Mouse (Mus musculus) hindbrain, embryonic 11.5 days (tissue): Measurements from ENCODE around the gene Fam162a. TPM values are rescaled to one million over a fixed set of nuclear protein-coding genes. Genes with fewer than 3 reads are reported as not detected.
"Not testable (repeated sequence)": the region's sequence is repeated elsewhere in the genome, so short reads cannot be mapped to it uniquely, and the experiment has no call there.

Experiments used
- ATAC-seq: fragments of 200-750 bp; cut with Nextera tagmentation; 2 replicates; pipeline ENCODE4 v1.8.0; 2017; ENCODE audit warnings: mild to moderate bottlenecking, moderate TSS enrichment, moderate library complexity; ENCODE audit not compliant: low FRiP score
- DNase-seq: peaks from one replicate; pipeline ENCODE4 v3.0.0-alpha.2; 2015; ENCODE audit warnings: low spot score
- H3K27ac ChIP-seq: fragments of 300-500 bp; sonication (generic); 2 replicates; pipeline ENCODE4 v1.5.1; 2014; ENCODE audit warnings: mild to moderate bottlenecking, low read depth, low read length
- H3K27me3 ChIP-seq: fragments of 300-500 bp; sonication (generic); 2 replicates; pipeline ENCODE4 v1.6.1; 2014; ENCODE audit warnings: mild to moderate bottlenecking, low read length, moderate library complexity, mixed read lengths; ENCODE audit not compliant: control insufficient read depth, insufficient read depth
- H3K36me3 ChIP-seq: fragments of 300-500 bp; sonication (generic); 2 replicates; pipeline ENCODE4 v1.6.1; 2014; ENCODE audit warnings: mild to moderate bottlenecking, low read length, moderate library complexity, mixed read lengths; ENCODE audit not compliant: control insufficient read depth, insufficient read depth
- H3K4me1 ChIP-seq: fragments of 300-500 bp; sonication (generic); replicated peaks from 2 replicates; pipeline ENCODE4 v1.6.1; 2014; ENCODE audit warnings: low read length, mixed read lengths; ENCODE audit not compliant: control insufficient read depth, insufficient read depth
- H3K4me2 ChIP-seq: fragments of 300-500 bp; sonication (generic); replicated peaks from 2 replicates; pipeline ENCODE4 v1.6.1; 2014; ENCODE audit warnings: mild to moderate bottlenecking, low read depth, low read length
- H3K4me3 ChIP-seq: fragments of 300-500 bp; sonication (generic); 2 replicates; pipeline ENCODE4 v1.5.1; 2014; ENCODE audit warnings: low read depth, low read length
- H3K9ac ChIP-seq: fragments of 300-500 bp; sonication (generic); 2 replicates; pipeline ENCODE4 v1.6.1; 2014; ENCODE audit warnings: low read depth, low read length
- H3K9me3 ChIP-seq: fragments of 300-500 bp; sonication (generic); 2 replicates; pipeline ENCODE4 v1.6.1; 2016; ENCODE audit warnings: low read length; ENCODE audit not compliant: control insufficient read depth
- WGBS: fragments of 180-500 bp; shearing (Covaris S2); extraction: QIAGEN DNeasy Blood & Tissue Kit; methylation state at CpG from one replicate; pipeline ENCODE4 v1.1.7; 2014; 5-methylcytosine and 5-hydroxymethylcytosine counted together
- polyA plus RNA-seq: library from polyadenylated mRNA; unstranded; fragments of >200 nt; fragmentation: Nextera tagmentation; extraction: Ambion mirVana; gene quantifications from 2 replicates; pipeline ENCODE4 v1.2.1, GENCODE M21; 2014

Fam162a gene
- polyA plus RNA-seq, 1 experiment from 2014 or later, result 207 TPM

DNA sequence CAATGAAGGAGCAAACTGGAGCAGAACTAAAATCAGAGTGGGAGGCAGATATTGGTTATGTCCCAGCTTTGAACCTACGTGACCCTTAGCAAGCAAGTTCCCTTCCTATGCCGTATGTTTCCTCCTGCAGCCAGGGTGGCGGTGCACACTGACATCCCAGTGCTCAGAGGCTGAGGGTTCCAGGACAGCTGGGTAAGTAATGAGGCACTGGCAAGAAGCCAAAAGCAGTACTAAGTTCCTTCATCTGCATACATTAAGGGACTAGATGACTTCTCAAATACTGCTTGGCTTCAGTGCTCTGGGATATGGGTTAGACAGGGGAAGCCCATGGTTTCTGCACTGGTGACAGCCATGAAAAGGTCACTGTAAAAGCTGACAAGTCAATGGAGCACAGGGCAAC is 3.0 kb downstream of the Fam162a start:
- peaks cover 2% of the 10 kb centered on the region; the same call in 1 of the 2 replicates for H3K4me1 ChIP-seq
- no peaks in the 10 kb centered on the region for H3K36me3 ChIP-seq
- no peaks in the 10 kb centered on the region for H3K27me3 ChIP-seq
- ATAC-seq (no peak), DNase-seq (no peak)
- no peak overlapping the region for H3K4me3 ChIP-seq
- WGBS, result 83% methylated on average over 3 of the region's 3 CpGs
- no peaks in the 10 kb centered on the region for H3K9me3 ChIP-seq
- H3K27ac ChIP-seq, result no peak overlapping the region
- H3K9ac ChIP-seq, result no peak overlapping the region
- H3K4me2 ChIP-seq, result no peak overlapping the region

DNA sequence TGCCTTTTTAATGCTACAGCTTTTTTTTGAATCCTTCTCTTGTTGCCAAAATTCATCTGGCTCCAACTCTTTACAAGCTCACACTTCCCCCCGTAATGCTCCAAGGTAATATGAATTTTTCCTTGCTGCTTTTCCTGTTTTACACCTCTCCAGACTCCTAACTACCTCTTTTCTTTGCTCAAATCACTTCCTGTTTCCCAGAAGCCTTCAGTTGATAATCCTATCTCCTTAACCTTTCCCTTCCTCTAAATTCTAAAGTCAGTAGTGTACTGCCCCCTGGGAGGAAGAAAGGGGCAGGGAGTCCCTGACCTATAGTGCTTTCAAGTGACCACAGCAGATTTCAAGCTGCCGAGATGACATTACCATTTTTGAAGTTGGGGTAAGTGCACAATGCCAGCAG is 3.7 kb downstream of the Fam162a start:
- H3K36me3 ChIP-seq, result no peaks in the 10 kb centered on the region
- no peaks in the 10 kb centered on the region for H3K9me3 ChIP-seq
- H3K27ac ChIP-seq, result no peak overlapping the region
- peaks cover 2% of the 10 kb centered on the region; the same call in 1 of the 2 replicates for H3K4me1 ChIP-seq
- H3K4me2 ChIP-seq, result no peak overlapping the region
- no peak for ATAC-seq
- H3K4me3 ChIP-seq, result no peak overlapping the region
- 65% methylated on average over 2 of the region's 2 CpGs for WGBS
- H3K9ac ChIP-seq, result no peak overlapping the region
- no peaks in the 10 kb centered on the region for H3K27me3 ChIP-seq
- DNase-seq, result no peak

DNA sequence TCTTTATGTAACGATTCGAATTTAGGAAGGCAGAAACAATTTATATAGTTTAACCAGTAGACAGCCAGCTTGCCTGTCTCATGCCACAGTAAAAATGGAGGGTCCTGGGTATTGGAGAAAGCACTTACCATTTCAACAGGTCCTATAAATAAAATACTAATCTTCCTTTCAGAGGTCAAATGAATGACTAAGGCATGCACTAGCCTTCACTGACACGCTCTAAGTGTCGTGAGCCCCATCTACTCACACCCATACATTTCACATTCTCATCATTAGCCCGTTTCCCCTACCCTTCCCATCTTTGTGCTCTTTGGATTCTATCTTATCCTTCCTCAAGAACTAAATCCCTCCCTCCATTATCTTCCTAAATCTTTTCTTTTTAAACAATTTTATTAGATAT is 6.5 kb downstream of the Fam162a start:
- H3K4me1 ChIP-seq, result peaks cover 2% of the 10 kb centered on the region; the same call in 1 of the 2 replicates
- DNase-seq, result no peak
- H3K9ac ChIP-seq, result no peak overlapping the region
- no peak overlapping the region for H3K4me3 ChIP-seq
- no peak for ATAC-seq
- H3K36me3 ChIP-seq, result no peaks in the 10 kb centered on the region
- H3K27me3 ChIP-seq, result no peaks in the 10 kb centered on the region
- H3K9me3 ChIP-seq, result no peaks in the 10 kb centered on the region
- WGBS, result 87% methylated on average over 5 of the region's 5 CpGs
- H3K27ac ChIP-seq, result no peak overlapping the region
- no peak overlapping the region for H3K4me2 ChIP-seq

DNA sequence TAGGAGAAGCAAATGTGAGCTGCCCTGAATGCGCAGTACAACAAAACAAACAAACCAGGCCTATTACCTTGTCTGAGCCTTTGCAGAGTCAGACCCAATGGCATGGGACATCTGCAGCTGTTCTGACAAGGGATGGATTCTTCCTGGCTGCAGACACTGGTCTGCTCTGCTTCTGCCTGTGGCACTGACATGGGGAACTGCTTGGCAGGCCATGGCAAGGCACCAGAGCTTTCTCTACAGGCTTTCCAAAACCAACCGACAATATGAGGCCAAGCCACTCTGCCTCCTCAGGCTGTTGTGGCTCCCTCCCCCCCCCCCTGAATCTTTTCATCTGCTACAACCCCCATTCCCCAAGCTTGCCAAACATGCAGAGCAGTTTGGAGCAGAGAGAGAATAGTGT is 8.1 kb downstream of the Fam162a start:
- H3K27ac ChIP-seq, result no peak overlapping the region
- WGBS, result 92% methylated on average over 2 of the region's 2 CpGs
- ATAC-seq, result no peak
- H3K4me3 ChIP-seq, result no peak overlapping the region
- H3K9me3 ChIP-seq, result no peaks in the 10 kb centered on the region
- no peaks in the 10 kb centered on the region for H3K4me1 ChIP-seq
- no peak for DNase-seq
- no peak overlapping the region for H3K9ac ChIP-seq
- no peaks in the 10 kb centered on the region for H3K36me3 ChIP-seq
- no peak overlapping the region for H3K4me2 ChIP-seq
- no peaks in the 10 kb centered on the region for H3K27me3 ChIP-seq

DNA sequence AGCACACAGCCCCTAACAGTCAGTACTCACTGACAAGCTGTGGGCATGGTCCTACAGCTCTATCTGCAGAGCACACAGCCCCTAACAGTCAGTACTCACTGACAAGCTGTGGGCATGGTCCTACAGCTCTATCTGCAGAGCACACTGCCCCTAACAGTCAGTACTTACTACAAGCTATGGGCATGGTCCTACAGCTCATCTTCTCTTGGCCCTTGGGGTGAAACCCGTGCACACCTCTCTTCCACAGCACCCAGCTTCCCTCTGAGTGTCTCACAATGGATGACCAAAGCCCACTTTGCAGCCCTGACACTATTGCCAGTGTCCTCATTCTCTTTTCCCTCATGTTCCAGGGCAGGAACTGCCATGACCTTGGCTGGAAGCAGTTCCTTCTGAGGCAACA is 8.9 kb downstream of the Fam162a start:
- H3K36me3 ChIP-seq, H3K27me3 ChIP-seq, ATAC-seq, H3K4me3 ChIP-seq, DNase-seq, H3K9ac ChIP-seq, H3K4me1 ChIP-seq, H3K9me3 ChIP-seq, H3K27ac ChIP-seq, H3K4me2 ChIP-seq: not testable (repeated sequence)
- WGBS, result 94% methylated on average over 1 of the region's 1 CpGs

DNA sequence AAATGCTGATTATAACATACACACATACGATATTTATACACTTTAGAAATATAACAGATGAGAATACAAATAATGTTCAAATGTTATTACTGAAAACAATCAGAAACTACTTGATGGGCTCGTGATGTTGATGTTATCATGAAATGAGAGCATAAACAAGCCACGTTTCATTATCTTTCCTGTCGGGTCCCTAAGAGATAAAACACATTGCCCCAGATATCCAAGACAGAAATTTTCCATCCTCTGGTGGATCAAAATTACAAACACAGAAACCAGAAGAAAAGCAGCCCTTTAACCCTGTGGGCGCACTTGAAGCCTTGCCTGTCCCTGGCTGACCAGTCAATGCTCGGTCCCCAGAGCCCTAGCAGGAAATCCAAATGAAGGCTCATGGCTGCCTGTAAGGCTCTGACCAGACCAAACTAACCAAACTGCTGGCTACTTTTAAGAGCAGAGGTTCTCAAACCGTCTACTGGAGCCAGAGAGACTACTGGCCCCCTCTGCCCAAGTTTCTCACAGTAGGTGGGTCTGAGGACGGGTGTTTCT is 13.4 kb downstream of the Fam162a start:
- Histone ChIP-seq H3K27ac (no peak overlapping the region), H3K4me2 (no peak overlapping the region), H3K27me3 (no peaks in the 10 kb centered on the region), H3K36me3 (no peaks in the 10 kb centered on the region), H3K9me3 (no peaks in the 10 kb centered on the region), H3K9ac (no peak overlapping the region), H3K4me1 (no peaks in the 10 kb centered on the region), H3K4me3 (no peak overlapping the region)
- WGBS, result 90% methylated on average over 8 of the region's 8 CpGs
- DNase-seq (no peak), ATAC-seq (no peak)

DNA sequence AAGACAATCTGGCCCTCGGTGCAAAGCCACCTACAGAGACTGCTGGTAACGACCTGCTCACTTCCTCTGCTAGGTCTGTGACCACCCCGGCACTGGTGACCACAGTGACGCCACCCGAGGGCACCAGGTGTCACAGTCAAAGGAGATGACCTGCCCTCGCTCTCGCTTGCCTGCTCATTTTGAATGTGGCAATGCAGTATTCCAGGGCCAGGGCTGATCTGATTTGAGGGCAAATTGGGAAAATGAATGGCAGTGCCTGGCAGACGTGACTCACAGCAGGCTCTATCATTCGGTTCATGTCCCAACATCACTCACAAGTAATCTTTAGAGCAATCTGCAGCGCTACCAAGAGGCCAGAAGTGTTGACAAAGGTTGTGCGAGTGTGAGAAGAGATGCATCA is 15.0 kb downstream of the Fam162a start:
- no peaks in the 10 kb centered on the region for H3K4me1 ChIP-seq
- no peaks in the 10 kb centered on the region for H3K9me3 ChIP-seq
- H3K27me3 ChIP-seq, result no peaks in the 10 kb centered on the region
- H3K4me2 ChIP-seq, result no peak overlapping the region
- WGBS, result 91% methylated on average over 11 of the region's 11 CpGs
- no peaks in the 10 kb centered on the region for H3K36me3 ChIP-seq
- no peak overlapping the region for H3K27ac ChIP-seq
- H3K9ac ChIP-seq, result no peak overlapping the region
- no peak for ATAC-seq
- H3K4me3 ChIP-seq, result no peak overlapping the region
- DNase-seq, result no peak

DNA sequence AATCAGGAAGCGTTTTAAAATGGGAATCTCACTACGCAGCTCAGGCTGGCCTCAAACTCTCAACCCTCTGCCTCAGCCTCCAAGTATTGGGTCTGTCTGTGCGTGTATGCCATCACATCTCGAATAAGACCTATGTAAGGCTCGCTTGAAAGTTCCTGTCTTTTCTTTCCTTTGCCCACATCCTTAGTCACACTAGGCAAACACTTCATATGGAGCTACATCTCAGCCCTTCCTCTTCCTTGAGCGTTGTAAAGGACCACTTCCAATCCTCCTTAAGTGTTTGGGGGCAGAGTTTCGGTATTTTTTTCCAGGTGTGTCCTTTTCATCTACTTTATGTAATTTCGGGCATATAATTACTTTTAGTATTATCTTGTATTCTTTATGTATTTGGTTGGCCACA is 16.5 kb downstream of the Fam162a start:
- DNase-seq (no peak), ATAC-seq (no peak)
- H3K36me3 ChIP-seq, result no peaks in the 10 kb centered on the region
- no peaks in the 10 kb centered on the region for H3K27me3 ChIP-seq
- H3K4me3 ChIP-seq, result no peak overlapping the region
- no peaks in the 10 kb centered on the region for H3K9me3 ChIP-seq
- H3K4me1 ChIP-seq, result no peaks in the 10 kb centered on the region
- no peak overlapping the region for H3K9ac ChIP-seq
- no peak overlapping the region for H3K27ac ChIP-seq
- 94% methylated on average over 8 of the region's 8 CpGs for WGBS
- no peak overlapping the region for H3K4me2 ChIP-seq

DNA sequence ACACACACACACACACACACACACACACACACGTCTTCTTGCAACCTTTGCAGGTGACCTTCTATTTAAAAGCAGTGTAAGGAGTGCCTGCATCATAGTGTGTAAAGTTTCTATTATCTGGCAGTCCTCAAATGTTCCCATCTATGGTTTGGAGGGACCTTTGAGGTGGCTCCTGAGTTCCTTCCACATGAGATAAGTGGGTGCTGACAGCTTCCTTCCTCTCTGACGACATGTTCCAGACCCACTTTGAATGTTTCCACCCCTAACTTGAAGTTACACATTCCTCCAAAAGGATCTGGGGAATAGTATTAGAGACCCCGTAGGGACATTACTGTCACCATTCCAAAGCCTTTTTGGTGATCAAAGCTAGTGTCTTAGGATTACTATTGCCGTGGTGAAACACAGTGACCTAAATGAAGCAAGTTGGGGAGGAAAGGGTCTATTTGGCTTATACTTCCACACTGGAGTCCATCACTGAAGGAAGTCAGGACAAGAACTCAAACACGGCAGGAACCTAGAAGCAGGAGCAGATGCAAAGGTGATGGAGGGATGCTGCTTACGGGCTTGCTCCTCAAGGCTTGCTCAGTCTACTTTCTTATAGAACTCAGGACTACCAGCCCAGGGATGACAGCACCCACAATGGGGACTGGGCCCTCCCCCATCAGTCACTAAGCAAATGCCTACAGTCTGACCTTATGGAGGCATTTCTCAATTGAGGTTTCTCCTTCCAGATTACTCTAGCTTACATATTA is 17.7 kb downstream of the Fam162a start:
- ATAC-seq (no peak), DNase-seq (no peak)
- no peak overlapping the region for H3K27ac ChIP-seq
- H3K27me3 ChIP-seq, result no peaks in the 10 kb centered on the region
- no peak overlapping the region for H3K4me2 ChIP-seq
- H3K4me1 ChIP-seq, result no peaks in the 10 kb centered on the region
- no peak overlapping the region for H3K9ac ChIP-seq
- no peak overlapping the region for H3K4me3 ChIP-seq
- WGBS, result 85% methylated on average over 6 of the region's 6 CpGs
- H3K36me3 ChIP-seq, result no peaks in the 10 kb centered on the region; the same call in 1 of the 2 replicates
- no peaks in the 10 kb centered on the region for H3K9me3 ChIP-seq
